Mouse (Mus musculus): ENCODE results near the gene L2hgdh. TPM values are rescaled to one million over a fixed set of nuclear protein-coding genes. Genes with fewer than 3 reads are reported as not detected.

Gene L2hgdh
- 9.8 and 10.8 TPM in 2 replicates for polyA plus RNA-seq (2014; fragmentation: Nextera tagmentation; extraction: Ambion mirVana)

- peak; percentile 98 for DNase-seq
- Histone ChIP-seq H3K9me3 (ENCODE audit: control insufficient read depth, low read length) (no peaks in the 10 kb centered on the region), H3K4me1 (ENCODE audit: control insufficient read depth, insufficient read depth, low read length) (peaks cover 12% of the 10 kb centered on the region), H3K9ac (replicated peaks; ENCODE audit: low read length) (peak within 1 kb of the TSS; percentile 73), H3K4me2 (ENCODE audit: low read length) (peak within 1 kb of the TSS; percentile 95), H3K27me3 (ENCODE audit: control insufficient read depth, insufficient read depth, low read length) (no peaks in the 10 kb centered on the region), H3K4me3 (replicated peaks; ENCODE audit: low read depth, low read length) (peak within 1 kb of the TSS; percentile 77), H3K27ac (replicated peaks; ENCODE audit: low read depth, low read length) (peak within 1 kb of the TSS; percentile 85), H3K36me3 (ENCODE audit: control insufficient read depth, insufficient read depth, low read length) (0 out of 2 replicates have a peak, but pooled peaks cover 4% of the 10 kb centered on the region)
- peak; percentile 98 for ATAC-seq (ENCODE audit: low FRiP score, low TSS enrichment)
- under 1% methylated on average over 60 of the region's 60 CpGs for WGBS
These were observed at the start of gene L2hgdh, which contains the start of gene Atp5s for GRCm38 (mm10) chr12:69724711-69725460. Gene L2hgdh (minus strand): TSS chr12:69724873. Gene Atp5s (plus strand): TSS chr12:69724950.

GRCm38 (mm10) chr12:69768841-69769240 is 44.2 kb upstream of the L2hgdh start:
- 93% methylated on average over 2 of the region's 2 CpGs for WGBS
- H3K9me3 ChIP-seq (ENCODE audit: control insufficient read depth, low read length), result 0 out of 2 replicates have a peak, but pooled peaks cover 3% of the 10 kb centered on the region
- no peak for ATAC-seq (ENCODE audit: low FRiP score, low TSS enrichment)

GRCm38 (mm10) chr12:69767476-69768258 is 43.0 kb upstream of the L2hgdh start:
- H3K27me3 ChIP-seq (ENCODE audit: control insufficient read depth, insufficient read depth, low read length), result no peaks in the 10 kb centered on the region
- WGBS, result 41% methylated on average over 9 of the region's 9 CpGs
- H3K27ac ChIP-seq (replicated peaks; ENCODE audit: low read depth, low read length), result no peak overlapping the region
- H3K4me2 ChIP-seq (ENCODE audit: low read length), result no peak overlapping the region; the same call in 1 of the 2 replicates
- peak; percentile 24 for DNase-seq
- no peaks in the 10 kb centered on the region for H3K36me3 ChIP-seq (ENCODE audit: control insufficient read depth, insufficient read depth, low read length)
- no peak overlapping the region for H3K9ac ChIP-seq (replicated peaks; ENCODE audit: low read length)
- H3K9me3 ChIP-seq (ENCODE audit: control insufficient read depth, low read length), result 0 out of 2 replicates have a peak, but pooled peaks cover 3% of the 10 kb centered on the region
- no peak for ATAC-seq (ENCODE audit: low FRiP score, low TSS enrichment)
- peaks cover 5% of the 10 kb centered on the region for H3K4me1 ChIP-seq (ENCODE audit: control insufficient read depth, insufficient read depth, low read length)
- H3K4me3 ChIP-seq (replicated peaks; ENCODE audit: low read depth, low read length), result no peak overlapping the region

More at GRCm38 (mm10) chr12:69768841-69769240, 44.2 kb upstream of the L2hgdh start:
- H3K4me1 ChIP-seq (ENCODE audit: control insufficient read depth, insufficient read depth, low read length), result peaks cover 5% of the 10 kb centered on the region
- DNase-seq, result no peak
- no peaks in the 10 kb centered on the region for H3K27me3 ChIP-seq (ENCODE audit: control insufficient read depth, insufficient read depth, low read length)
- H3K27ac ChIP-seq (replicated peaks; ENCODE audit: low read depth, low read length), result no peak overlapping the region
- H3K4me2 ChIP-seq (ENCODE audit: low read length), result no peak overlapping the region
- no peak overlapping the region for H3K9ac ChIP-seq (replicated peaks; ENCODE audit: low read length)
- H3K36me3 ChIP-seq (ENCODE audit: control insufficient read depth, insufficient read depth, low read length), result no peaks in the 10 kb centered on the region
- no peak overlapping the region for H3K4me3 ChIP-seq (replicated peaks; ENCODE audit: low read depth, low read length)

GRCm38 (mm10) chr12:69766185-69766904 is 41.7 kb upstream of the L2hgdh start:
- ATAC-seq (ENCODE audit: low FRiP score, low TSS enrichment), result no peak
- Histone ChIP-seq H3K4me1 (ENCODE audit: control insufficient read depth, insufficient read depth, low read length) (peaks cover 5% of the 10 kb centered on the region), H3K9ac (replicated peaks; ENCODE audit: low read length) (no peak overlapping the region), H3K4me3 (replicated peaks; ENCODE audit: low read depth, low read length) (no peak overlapping the region), H3K36me3 (ENCODE audit: control insufficient read depth, insufficient read depth, low read length) (no peaks in the 10 kb centered on the region), H3K9me3 (ENCODE audit: control insufficient read depth, low read length) (0 out of 2 replicates have a peak, but pooled peaks cover 3% of the 10 kb centered on the region), H3K27me3 (ENCODE audit: control insufficient read depth, insufficient read depth, low read length) (no peaks in the 10 kb centered on the region), H3K27ac (replicated peaks; ENCODE audit: low read depth, low read length) (no peak overlapping the region), H3K4me2 (ENCODE audit: low read length) (no peak overlapping the region)
- no peak for DNase-seq
- 90% methylated on average over 10 of the region's 10 CpGs for WGBS

- H3K9ac ChIP-seq (replicated peaks; ENCODE audit: low read length), result no peak overlapping the region
- H3K36me3 ChIP-seq (ENCODE audit: control insufficient read depth, insufficient read depth, low read length), result no peaks in the 10 kb centered on the region
- H3K27me3 ChIP-seq (ENCODE audit: control insufficient read depth, insufficient read depth, low read length), result no peaks in the 10 kb centered on the region
- no peak overlapping the region for H3K27ac ChIP-seq (replicated peaks; ENCODE audit: low read depth, low read length)
- DNase-seq (peak; percentile 60), ATAC-seq (ENCODE audit: low FRiP score, low TSS enrichment) (no peak)
- H3K4me3 ChIP-seq (replicated peaks; ENCODE audit: low read depth, low read length), result no peak overlapping the region
- H3K9me3 ChIP-seq (ENCODE audit: control insufficient read depth, low read length), result 0 out of 2 replicates have a peak, but pooled peaks cover 2% of the 10 kb centered on the region
- peaks cover 5% of the 10 kb centered on the region for H3K4me1 ChIP-seq (ENCODE audit: control insufficient read depth, insufficient read depth, low read length)
- no peak overlapping the region for H3K4me2 ChIP-seq (ENCODE audit: low read length)
- WGBS, result 60% methylated on average over 9 of the region's 9 CpGs
These were observed 40.9 kb upstream of the L2hgdh start for GRCm38 (mm10) chr12:69765543-69765942.

- no peak for DNase-seq
- 83% methylated on average over 2 of the region's 2 CpGs for WGBS
- ATAC-seq (ENCODE audit: low FRiP score, low TSS enrichment), result no peak
These were observed 36.9 kb upstream of the L2hgdh start for GRCm38 (mm10) chr12:69761603-69762002.

GRCm38 (mm10) chr12:69760743-69761406 is 36.2 kb upstream of the L2hgdh start:
- DNase-seq, result no peak
- no peak overlapping the region for H3K27ac ChIP-seq (replicated peaks; ENCODE audit: low read depth, low read length)

More at GRCm38 (mm10) chr12:69761603-69762002, 36.9 kb upstream of the L2hgdh start:
- no peaks in the 10 kb centered on the region for H3K36me3 ChIP-seq (ENCODE audit: control insufficient read depth, insufficient read depth, low read length)
- no peak overlapping the region for H3K4me2 ChIP-seq (ENCODE audit: low read length)
- H3K4me3 ChIP-seq (replicated peaks; ENCODE audit: low read depth, low read length), result no peak overlapping the region
- H3K9me3 ChIP-seq (ENCODE audit: control insufficient read depth, low read length), result no peaks in the 10 kb centered on the region
- H3K9ac ChIP-seq (replicated peaks; ENCODE audit: low read length), result no peak overlapping the region
- H3K27me3 ChIP-seq (ENCODE audit: control insufficient read depth, insufficient read depth, low read length), result no peaks in the 10 kb centered on the region
- no peak overlapping the region for H3K27ac ChIP-seq (replicated peaks; ENCODE audit: low read depth, low read length)
- H3K4me1 ChIP-seq (ENCODE audit: control insufficient read depth, insufficient read depth, low read length), result peaks cover 13% of the 10 kb centered on the region

GRCm38 (mm10) chr12:69760014-69760413 is 35.3 kb upstream of the L2hgdh start:
- Histone ChIP-seq H3K4me1 (ENCODE audit: control insufficient read depth, insufficient read depth, low read length) (peaks cover 13% of the 10 kb centered on the region), H3K27ac (replicated peaks; ENCODE audit: low read depth, low read length) (no peak overlapping the region), H3K4me3 (replicated peaks; ENCODE audit: low read depth, low read length) (no peak overlapping the region), H3K36me3 (ENCODE audit: control insufficient read depth, insufficient read depth, low read length) (no peaks in the 10 kb centered on the region), H3K9me3 (ENCODE audit: control insufficient read depth, low read length) (no peaks in the 10 kb centered on the region), H3K27me3 (ENCODE audit: control insufficient read depth, insufficient read depth, low read length) (no peaks in the 10 kb centered on the region), H3K4me2 (ENCODE audit: low read length) (no peak overlapping the region), H3K9ac (replicated peaks; ENCODE audit: low read length) (no peak overlapping the region)
- 79% methylated on average over 6 of the region's 6 CpGs for WGBS
- ATAC-seq (ENCODE audit: low FRiP score, low TSS enrichment) (no peak), DNase-seq (no peak)

More at GRCm38 (mm10) chr12:69760743-69761406, 36.2 kb upstream of the L2hgdh start:
- no peak overlapping the region for H3K4me3 ChIP-seq (replicated peaks; ENCODE audit: low read depth, low read length)
- WGBS, result 93% methylated on average over 20 of the region's 20 CpGs
- H3K9ac ChIP-seq (replicated peaks; ENCODE audit: low read length), result no peak overlapping the region
- H3K4me1 ChIP-seq (ENCODE audit: control insufficient read depth, insufficient read depth, low read length), result peaks cover 13% of the 10 kb centered on the region
- H3K36me3 ChIP-seq (ENCODE audit: control insufficient read depth, insufficient read depth, low read length), result no peaks in the 10 kb centered on the region
- no peak overlapping the region for H3K4me2 ChIP-seq (ENCODE audit: low read length)
- no peaks in the 10 kb centered on the region for H3K9me3 ChIP-seq (ENCODE audit: control insufficient read depth, low read length)
- no peak for ATAC-seq (ENCODE audit: low FRiP score, low TSS enrichment)
- H3K27me3 ChIP-seq (ENCODE audit: control insufficient read depth, insufficient read depth, low read length), result no peaks in the 10 kb centered on the region

Measured in midbrain, embryonic 14.5 days (tissue).